Mouse (Mus musculus) T-helper 17 cell (primary cell): ENCODE measurements around the gene Anapc2.

ENCODE experiments used
- in situ Hi-C, 2 experiments: fragments of 300-600 bp; cut with MboI, MseI; formaldehyde crosslinking; loops; 1 replicate in 1 of 2; 2 replicates in 1 of 2; pipeline ENCODE4 v1.15.1; 2025; ENCODE audit warnings: high pct_unique_total_duplicates in 2 of 2

Gene Anapc2

GRCm38 (mm10) chr2:25271827-25272511, at the start of gene Anapc2, which contains the start of gene Ssna1:
Gene Anapc2 (plus strand): TSS chr2:25272478.
Gene Ssna1 (minus strand): TSS chr2:25272438.
- in situ Hi-C loops, result loop anchor here (5.0 to 10.0 kb wide), 2 partner anchors 60 to 63 kb away; partner anchors contain the start of gene Man1b1 (in 2 of the 2)

GRCm38 (mm10) chr2:25223681-25224491, 48.4 kb upstream of the Anapc2 start:
- in situ Hi-C loops, result loop anchor here in 1 of 2 experiments (5.0 to 25.0 kb wide), 2 partner anchors 33 to 1688 kb away; partner anchors contain the start of genes Med22, Rpl7a, Surf1 and Surf2

GRCm38 (mm10) chr2:25224492-25224765, 47.8 kb upstream of the Anapc2 start, which contains the start of gene Tubb4b:
Gene Tubb4b (minus strand): TSS chr2:25224702.
- in situ Hi-C loops, result loop anchor here in 1 of 2 experiments (5.0 to 25.0 kb wide), 2 partner anchors 33 to 1688 kb away; partner anchors contain the start of genes Med22, Rpl7a, Surf1 and Surf2

GRCm38 (mm10) chr2:25224766-25225752, 47.2 kb upstream of the Anapc2 start:
- in situ Hi-C loops, result loop anchor here in 1 of 2 experiments (5.0 to 25.0 kb wide), 2 partner anchors 32 to 1687 kb away; partner anchors contain the start of genes Med22, Rpl7a, Surf1 and Surf2

- in situ Hi-C loops, result no loop called here
Measured at GRCm38 (mm10) chr2:25225811-25226379, 46.4 kb upstream of the Anapc2 start.

GRCm38 (mm10) chr2:25226864-25227263, 45.4 kb upstream of the Anapc2 start:
- in situ Hi-C loops, result no loop called here

GRCm38 (mm10) chr2:25227406-25227805, 44.9 kb upstream of the Anapc2 start:
- in situ Hi-C loops, result no loop called here

GRCm38 (mm10) chr2:25228431-25228889, 43.8 kb upstream of the Anapc2 start:
- in situ Hi-C loops, result no loop called here

GRCm38 (mm10) chr2:25228995-25229530, 43.2 kb upstream of the Anapc2 start:
- in situ Hi-C loops, result no loop called here

- in situ Hi-C loops, result no loop called here
Measured at GRCm38 (mm10) chr2:25229582-25229981, 42.7 kb upstream of the Anapc2 start.

- in situ Hi-C loops, result no loop called here
Measured at GRCm38 (mm10) chr2:25230581-25230980, 41.7 kb upstream of the Anapc2 start.

- in situ Hi-C loops, result no loop called here
Measured at GRCm38 (mm10) chr2:25231038-25231437, 41.2 kb upstream of the Anapc2 start.

- in situ Hi-C loops, result no loop called here
Measured at GRCm38 (mm10) chr2:25233421-25233820, 38.9 kb upstream of the Anapc2 start.

GRCm38 (mm10) chr2:25234050-25234449, 38.2 kb upstream of the Anapc2 start, which contains the start of gene Slc34a3:
Gene Slc34a3 (minus strand): TSS chr2:25234364.
- in situ Hi-C loops, result no loop called here

GRCm38 (mm10) chr2:25234551-25235220, 37.6 kb upstream of the Anapc2 start:
- in situ Hi-C loops, result no loop called here

- in situ Hi-C loops, result no loop called here
Measured at GRCm38 (mm10) chr2:25236614-25237013, 35.7 kb upstream of the Anapc2 start, which contains the start of gene Rnf224. Gene Rnf224 (minus strand): TSS chr2:25236787.

- in situ Hi-C loops, result no loop called here
Measured at GRCm38 (mm10) chr2:25237522-25237921, 34.8 kb upstream of the Anapc2 start.

GRCm38 (mm10) chr2:25238106-25238505, 34.2 kb upstream of the Anapc2 start:
- in situ Hi-C loops, result no loop called here

GRCm38 (mm10) chr2:25239766-25240165, 32.5 kb upstream of the Anapc2 start:
- in situ Hi-C loops, result no loop called here

GRCm38 (mm10) chr2:25240310-25240709, 32.0 kb upstream of the Anapc2 start:
- in situ Hi-C loops, result no loop called here
